Mouse (Mus musculus): Measurements from ENCODE around the gene Syna. TPM values are rescaled to one million over a fixed set of nuclear protein-coding genes. Genes with fewer than 3 reads are reported as not detected.
A peak's percentile ranks its signal among the peaks of the same experiment; 100 is the strongest.

The Syna gene
- polyA plus RNA-seq, 1 experiment = 0.04 TPM

DNA sequence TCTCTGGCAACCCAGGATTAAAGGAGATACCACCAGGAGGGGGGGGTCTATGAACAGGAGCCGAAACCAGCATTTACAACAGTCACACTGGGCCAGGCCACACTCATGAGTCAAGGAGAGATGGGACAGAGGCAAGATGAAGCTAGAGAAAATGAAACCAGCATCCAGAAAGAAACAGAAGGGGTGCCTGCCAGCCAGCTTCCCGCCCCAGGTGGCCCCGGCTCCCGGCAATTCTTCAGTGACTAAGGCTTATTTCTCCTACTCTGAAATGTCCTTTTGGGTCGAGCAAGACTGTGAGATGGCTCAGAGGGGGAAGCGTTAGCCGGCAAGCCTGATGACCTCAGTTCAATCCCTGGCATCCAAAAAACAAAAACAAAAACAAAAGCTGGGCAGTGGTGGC is 13.2 kb downstream of the Syna start:
- TF ChIP-seq CTCF (IDR thresholded peaks at IDR 0.05; ENCODE audit: borderline replicate concordance, extremely low read depth, insufficient read depth, insufficient read length) (no peak), POLR2A (IDR thresholded peaks at IDR 0.05; ENCODE audit: borderline replicate concordance, extremely low read depth, insufficient read depth, insufficient read length, poor library complexity, severe bottlenecking) (no peak)

DNA sequence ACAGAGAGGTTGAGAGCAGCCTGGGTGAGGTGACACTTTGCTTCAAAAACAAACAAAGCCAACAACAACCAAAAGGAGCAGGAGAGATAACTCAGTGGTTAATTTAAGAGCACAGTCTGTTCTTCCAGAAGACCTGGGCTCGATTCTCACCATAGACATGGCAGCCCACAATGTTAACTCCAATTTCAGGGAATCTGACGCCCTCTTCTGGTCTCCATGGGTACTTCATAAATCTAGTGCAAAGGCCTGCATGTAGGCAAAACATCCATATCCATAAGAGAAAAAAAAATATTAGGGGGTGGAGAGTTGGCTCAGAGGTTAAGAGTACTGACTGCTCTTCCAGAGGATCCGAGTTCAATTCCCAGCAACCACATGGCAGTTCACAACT is 14.7 kb downstream of the Syna start:
- TF ChIP-seq POLR2A (IDR thresholded peaks at IDR 0.05; ENCODE audit: borderline replicate concordance, extremely low read depth, insufficient read depth, insufficient read length, poor library complexity, severe bottlenecking) (no peak), CTCF (IDR thresholded peaks at IDR 0.05; ENCODE audit: borderline replicate concordance, extremely low read depth, insufficient read depth, insufficient read length) (peak; percentile 12; the same call in 1 of the 2 replicates)
- no peak for DNase-seq (ENCODE audit: low read depth)

More for the DNA sequence above, 13.2 kb downstream of the Syna start:
- DNase-seq (ENCODE audit: low read depth) = no peak

DNA sequence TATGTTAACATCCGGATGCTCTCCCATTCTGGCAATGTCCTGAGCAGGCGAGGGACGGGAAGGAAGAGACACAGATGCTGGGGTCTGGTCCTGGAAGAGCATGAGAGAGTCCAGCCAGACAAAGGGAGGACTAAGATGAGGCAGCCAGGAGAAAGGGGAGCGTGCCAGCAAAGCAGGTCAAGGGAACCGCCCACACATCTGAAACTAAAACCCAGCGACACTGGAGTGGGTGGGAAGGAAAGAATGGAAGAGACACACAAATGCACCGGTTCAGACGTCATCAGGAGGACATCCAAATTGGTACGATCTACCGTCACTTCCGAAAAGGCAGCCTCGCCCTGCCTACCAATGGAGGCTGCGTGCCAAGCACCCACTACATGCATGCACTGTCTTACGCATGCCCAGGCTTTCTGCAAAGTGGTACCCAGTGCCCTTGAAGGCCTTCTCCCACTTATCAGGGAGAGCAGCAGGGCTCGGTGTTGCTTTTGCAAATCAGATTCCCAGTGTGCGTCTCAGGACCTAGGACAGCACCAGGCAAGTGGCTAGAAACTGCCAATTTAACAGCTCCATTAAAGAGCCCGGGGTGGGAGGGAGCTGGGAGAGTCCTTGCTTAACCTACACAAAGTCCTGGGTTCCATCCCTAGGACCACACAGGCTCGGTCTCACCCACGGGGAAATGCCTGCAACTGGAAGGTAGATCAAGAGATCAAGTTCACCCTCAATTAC is 15.3 kb downstream of the Syna start:
- TF ChIP-seq POLR2A (IDR thresholded peaks at IDR 0.05; ENCODE audit: borderline replicate concordance, extremely low read depth, insufficient read depth, insufficient read length, poor library complexity, severe bottlenecking) = no peak
- TF ChIP-seq CTCF (IDR thresholded peaks at IDR 0.05; ENCODE audit: borderline replicate concordance, extremely low read depth, insufficient read depth, insufficient read length) = no peak
- DNase-seq (ENCODE audit: low read depth) = peak; percentile 27

DNA sequence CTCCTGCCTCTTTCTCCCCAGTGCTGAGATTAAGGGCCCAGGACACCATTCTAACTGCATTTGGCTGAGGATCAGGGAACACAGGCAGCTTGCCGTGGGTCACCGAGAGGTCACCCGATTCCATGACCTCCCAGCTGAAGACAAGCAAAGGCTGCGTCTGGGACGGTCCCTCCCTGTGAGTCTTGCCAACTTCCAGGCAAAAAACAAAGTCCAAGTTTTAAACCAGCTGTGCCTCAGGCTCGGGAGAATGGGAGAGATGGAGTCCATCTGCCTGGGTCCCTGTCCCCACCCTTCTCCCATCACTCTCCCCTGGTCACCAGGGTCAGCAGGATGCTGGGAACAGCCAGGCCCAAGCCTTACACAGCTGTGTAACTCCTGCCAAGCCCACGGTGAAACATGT is 18.3 kb downstream of the Syna start:
- DNase-seq (ENCODE audit: low read depth) = no peak
- TF ChIP-seq CTCF (IDR thresholded peaks at IDR 0.05; ENCODE audit: borderline replicate concordance, extremely low read depth, insufficient read depth, insufficient read length) (no peak), POLR2A (IDR thresholded peaks at IDR 0.05; ENCODE audit: borderline replicate concordance, extremely low read depth, insufficient read depth, insufficient read length, poor library complexity, severe bottlenecking) (no peak)

DNA sequence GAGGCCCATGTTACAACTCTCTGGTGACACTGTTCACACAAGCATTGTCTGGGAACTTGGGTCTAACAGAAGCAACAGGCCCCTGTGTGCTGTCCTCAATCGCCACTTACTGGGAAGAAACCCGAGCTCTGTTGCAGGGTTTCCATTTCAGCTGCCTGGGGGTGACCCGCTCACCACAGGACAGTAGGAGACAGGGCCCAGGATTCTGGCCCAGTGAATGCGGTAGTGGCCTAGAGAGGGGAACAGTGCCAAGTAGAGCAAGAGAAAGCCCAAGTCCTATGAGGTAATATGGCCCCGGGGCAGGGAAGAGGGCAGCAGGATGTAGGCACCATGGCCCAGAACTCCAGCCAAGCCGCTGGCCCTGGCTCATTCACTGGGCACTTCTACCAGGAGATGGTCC is 19.1 kb downstream of the Syna start:
- no peak for TF ChIP-seq POLR2A (IDR thresholded peaks at IDR 0.05; ENCODE audit: borderline replicate concordance, extremely low read depth, insufficient read depth, insufficient read length, poor library complexity, severe bottlenecking)
- TF ChIP-seq CTCF (IDR thresholded peaks at IDR 0.05; ENCODE audit: borderline replicate concordance, extremely low read depth, insufficient read depth, insufficient read length) = no peak
- no peak for DNase-seq (ENCODE audit: low read depth)

DNA sequence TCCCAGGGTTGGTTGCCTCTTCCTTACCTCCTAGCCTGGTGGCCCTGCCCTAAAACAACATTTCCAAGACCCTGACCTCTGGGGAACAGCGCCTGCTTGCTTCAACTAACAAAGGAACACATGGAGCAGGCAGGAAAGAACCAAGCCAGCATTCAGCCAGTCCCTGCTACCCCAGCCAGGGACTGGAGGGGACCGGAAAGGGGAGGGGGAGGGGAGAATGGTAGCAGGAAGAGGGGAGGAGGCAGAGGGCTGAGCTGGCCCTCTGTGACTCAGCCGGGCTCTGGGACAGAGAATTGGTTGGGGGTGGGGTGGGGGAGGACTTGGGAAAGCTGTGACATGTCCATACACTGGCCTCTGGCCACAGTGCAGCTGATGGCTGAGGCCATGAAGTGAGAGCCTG is 20.1 kb downstream of the Syna start:
- peak; percentile 70 for DNase-seq (ENCODE audit: low read depth)
- no peak for TF ChIP-seq POLR2A (IDR thresholded peaks at IDR 0.05; ENCODE audit: borderline replicate concordance, extremely low read depth, insufficient read depth, insufficient read length, poor library complexity, severe bottlenecking)
- TF ChIP-seq CTCF (IDR thresholded peaks at IDR 0.05; ENCODE audit: borderline replicate concordance, extremely low read depth, insufficient read depth, insufficient read length) = no peak

DNA sequence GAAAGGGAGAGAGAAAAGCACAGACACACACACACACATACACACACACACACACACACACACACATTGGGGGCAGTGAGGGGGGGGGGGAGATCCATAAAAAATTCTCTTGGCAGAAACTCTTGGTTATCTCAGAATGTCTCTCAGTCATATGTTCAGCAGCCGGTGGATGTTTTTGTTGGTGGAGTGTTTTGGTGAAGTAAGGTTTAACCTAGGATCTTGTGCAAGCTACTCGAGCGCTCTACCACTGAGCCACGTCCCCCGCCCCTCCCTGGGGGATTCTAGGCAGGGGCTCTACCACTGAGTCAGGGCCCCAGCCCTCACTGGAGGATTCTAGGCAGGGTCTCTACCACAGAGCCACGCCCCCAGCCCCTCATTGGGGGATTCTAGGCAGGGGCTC is 23.9 kb downstream of the Syna start:
- TF ChIP-seq CTCF (IDR thresholded peaks at IDR 0.05; ENCODE audit: borderline replicate concordance, extremely low read depth, insufficient read depth, insufficient read length) (no peak), POLR2A (IDR thresholded peaks at IDR 0.05; ENCODE audit: borderline replicate concordance, extremely low read depth, insufficient read depth, insufficient read length, poor library complexity, severe bottlenecking) (no peak)
- no peak for DNase-seq (ENCODE audit: low read depth)

DNA sequence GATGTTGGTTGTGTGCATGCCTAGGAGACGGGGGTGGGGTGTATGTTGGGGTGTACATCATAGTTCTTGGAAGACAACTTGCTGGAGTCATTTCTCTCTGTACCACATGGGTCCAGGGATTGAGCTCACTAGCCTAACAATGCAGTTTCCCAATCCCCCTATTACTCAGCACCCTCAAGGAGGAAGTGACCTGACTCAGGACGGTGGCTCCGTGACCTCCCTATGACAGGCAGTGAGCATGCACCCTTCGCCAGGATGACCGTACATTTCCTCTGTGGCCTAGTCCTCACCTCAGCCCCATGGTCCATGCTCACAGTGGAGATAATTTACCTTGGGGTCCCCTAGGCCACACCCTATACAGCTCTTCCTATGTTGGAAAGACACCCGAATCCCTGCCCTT is 27.6 kb downstream of the Syna start:
- no peak for DNase-seq (ENCODE audit: low read depth)
- TF ChIP-seq POLR2A (IDR thresholded peaks at IDR 0.05; ENCODE audit: borderline replicate concordance, extremely low read depth, insufficient read depth, insufficient read length, poor library complexity, severe bottlenecking) = no peak
- no peak for TF ChIP-seq CTCF (IDR thresholded peaks at IDR 0.05; ENCODE audit: borderline replicate concordance, extremely low read depth, insufficient read depth, insufficient read length)

DNA sequence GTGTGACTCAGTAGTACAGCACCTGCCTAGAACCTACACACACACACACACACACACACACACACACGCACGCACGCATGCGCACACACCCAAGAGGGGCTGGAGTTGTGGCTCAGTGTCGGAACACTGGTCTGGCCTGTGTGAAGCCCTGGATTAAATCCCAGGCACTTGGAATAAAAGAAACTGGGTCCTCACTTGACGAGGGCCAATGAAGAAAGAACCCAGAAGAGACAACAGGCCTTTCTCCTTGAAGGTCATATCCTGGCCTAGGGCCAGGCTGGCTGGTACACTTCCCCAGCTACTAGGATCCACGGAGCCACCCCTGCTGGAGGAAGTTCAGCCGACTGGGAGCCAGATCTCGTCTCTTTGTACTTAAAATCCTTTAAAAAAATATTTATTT is 28.4 kb downstream of the Syna start:
- peak; percentile 84 for DNase-seq (ENCODE audit: low read depth)
- no peak for TF ChIP-seq POLR2A (IDR thresholded peaks at IDR 0.05; ENCODE audit: borderline replicate concordance, extremely low read depth, insufficient read depth, insufficient read length, poor library complexity, severe bottlenecking)
- TF ChIP-seq CTCF (IDR thresholded peaks at IDR 0.05; ENCODE audit: borderline replicate concordance, extremely low read depth, insufficient read depth, insufficient read length) = no peak

DNA sequence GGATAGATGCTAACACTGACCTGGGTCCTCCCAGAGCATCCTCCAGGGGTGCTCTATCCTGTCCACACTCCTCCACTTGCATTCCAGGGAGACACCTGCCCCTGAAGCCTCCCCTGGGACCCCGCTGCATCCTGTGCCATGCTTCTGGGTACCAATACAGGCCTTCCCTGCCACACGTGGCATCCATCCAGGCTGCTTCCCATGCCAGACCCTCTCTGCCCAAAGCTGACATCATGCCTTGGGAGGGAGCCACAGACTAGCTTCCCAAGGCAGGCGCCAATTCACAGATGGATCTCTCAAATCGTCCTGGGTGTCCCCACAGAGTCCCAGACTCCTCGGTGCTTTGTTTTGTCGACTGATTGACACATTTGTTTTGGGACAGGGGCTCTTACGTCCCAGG is 29.1 kb downstream of the Syna start:
- TF ChIP-seq CTCF (IDR thresholded peaks at IDR 0.05; ENCODE audit: borderline replicate concordance, extremely low read depth, insufficient read depth, insufficient read length) = no peak
- TF ChIP-seq POLR2A (IDR thresholded peaks at IDR 0.05; ENCODE audit: borderline replicate concordance, extremely low read depth, insufficient read depth, insufficient read length, poor library complexity, severe bottlenecking) = no peak
- DNase-seq (ENCODE audit: low read depth) = peak; percentile 93

DNA sequence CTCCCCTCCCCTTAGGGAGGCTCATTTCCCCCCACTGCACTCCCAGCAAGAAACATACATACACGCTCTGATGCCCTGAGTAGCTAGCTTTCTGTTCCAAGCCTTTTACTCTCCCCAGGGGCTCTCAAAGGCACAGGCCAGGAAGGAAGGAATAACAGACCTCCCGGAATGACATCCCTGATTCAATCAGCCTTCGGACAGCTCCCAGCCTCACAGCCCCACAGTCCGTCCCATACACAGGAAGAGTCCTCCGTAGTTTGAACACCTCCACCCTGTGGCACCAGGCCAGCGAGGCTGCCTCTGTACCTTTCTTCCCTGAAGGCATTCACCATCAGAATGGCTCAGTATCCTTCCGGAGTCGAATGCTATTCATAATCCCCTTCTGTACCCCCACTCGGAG is 31.5 kb downstream of the Syna start:
- TF ChIP-seq CTCF (IDR thresholded peaks at IDR 0.05; ENCODE audit: borderline replicate concordance, extremely low read depth, insufficient read depth, insufficient read length) = no peak
- no peak for TF ChIP-seq POLR2A (IDR thresholded peaks at IDR 0.05; ENCODE audit: borderline replicate concordance, extremely low read depth, insufficient read depth, insufficient read length, poor library complexity, severe bottlenecking)
- no peak for DNase-seq (ENCODE audit: low read depth)

DNA sequence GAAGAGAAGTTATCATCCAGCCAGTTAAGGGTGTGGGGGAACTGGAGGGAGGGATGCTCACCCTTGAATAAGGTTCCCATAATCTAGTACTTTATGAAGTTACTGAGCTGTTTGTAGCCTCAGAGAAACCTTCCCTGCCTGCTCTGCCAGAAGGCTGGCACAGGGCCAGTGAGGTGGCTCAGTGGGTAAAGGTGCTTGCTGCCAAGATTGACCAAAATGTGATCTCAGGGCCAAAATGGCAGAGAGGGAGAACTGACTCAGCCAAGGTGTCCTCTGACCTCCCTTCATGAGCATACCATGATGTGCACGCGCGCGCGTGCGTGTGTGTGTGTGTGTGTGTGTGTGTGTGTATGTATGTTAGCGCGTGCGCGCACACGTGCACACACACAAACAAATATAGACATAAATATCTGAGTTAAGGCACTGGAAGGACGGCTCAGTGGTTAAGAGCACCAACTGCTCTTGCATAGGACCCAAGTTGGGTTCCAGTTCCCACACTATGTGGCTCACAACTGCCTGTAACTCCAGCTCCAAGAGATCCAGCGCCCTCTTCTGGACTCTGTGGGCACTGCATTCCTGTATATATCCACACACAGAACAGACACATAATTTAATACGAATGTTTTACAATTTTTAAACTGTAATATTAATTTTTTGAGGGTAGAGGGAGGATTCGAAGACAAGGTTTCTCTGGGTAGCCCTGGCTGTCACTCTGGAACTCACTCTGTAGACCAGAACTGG is 33.8 kb downstream of the Syna start:
- DNase-seq (ENCODE audit: low read depth) = no peak
- TF ChIP-seq CTCF (IDR thresholded peaks at IDR 0.05; ENCODE audit: borderline replicate concordance, extremely low read depth, insufficient read depth, insufficient read length) (peak; percentile 25; the same call in 1 of the 2 replicates), POLR2A (IDR thresholded peaks at IDR 0.05; ENCODE audit: borderline replicate concordance, extremely low read depth, insufficient read depth, insufficient read length, poor library complexity, severe bottlenecking) (no peak)

All from brain, embryonic 14.5 days (tissue).